Mouse (Mus musculus) layer of hippocampus, adult 8-10 months (tissue): ENCODE measurements around the gene Slc41a2. TPM values are rescaled to one million over a fixed set of nuclear protein-coding genes. Genes with fewer than 3 reads are reported as not detected.

Experiments used
- DNase-seq, 2 experiments: peaks; one replicate each; pipeline ENCODE4 v3.0.0; 2022; ENCODE audit warnings: low spot score in 2 of 2
- total RNA-seq, 4 experiments: library from RNA; stranded (reverse); gene quantifications; 2 replicates each; pipeline ENCODE4 v1.2.4; 2022

Gene Slc41a2
- total RNA-seq, 4 experiments from 2014 or later, result 22.7 to 29.9 (median 24.5) TPM

GRCm38 (mm10) chr10:83186167-83186566 is 151.5 kb downstream of the Slc41a2 start:
- DNase-seq, result no peak

DNA sequence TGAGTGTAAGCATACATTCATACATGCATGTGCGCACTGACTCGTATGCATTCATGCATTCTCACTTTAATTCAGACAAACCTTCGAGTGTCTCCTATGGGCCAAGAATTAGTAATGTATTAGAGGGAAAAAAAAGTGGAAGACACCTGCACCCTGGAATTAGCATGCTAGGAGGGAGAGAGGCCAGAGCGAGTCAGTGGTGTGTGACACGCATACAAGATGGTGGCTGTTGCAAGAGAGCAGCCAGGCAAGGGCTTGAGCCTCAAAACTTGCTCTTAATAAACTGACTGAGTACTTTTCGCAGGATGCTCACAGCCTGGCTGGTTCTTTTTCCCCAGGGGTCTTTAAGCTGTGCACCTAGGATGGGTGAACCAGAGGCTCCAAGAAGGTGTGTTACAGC is 152.6 kb downstream of the Slc41a2 start:
- no peak for DNase-seq

DNA sequence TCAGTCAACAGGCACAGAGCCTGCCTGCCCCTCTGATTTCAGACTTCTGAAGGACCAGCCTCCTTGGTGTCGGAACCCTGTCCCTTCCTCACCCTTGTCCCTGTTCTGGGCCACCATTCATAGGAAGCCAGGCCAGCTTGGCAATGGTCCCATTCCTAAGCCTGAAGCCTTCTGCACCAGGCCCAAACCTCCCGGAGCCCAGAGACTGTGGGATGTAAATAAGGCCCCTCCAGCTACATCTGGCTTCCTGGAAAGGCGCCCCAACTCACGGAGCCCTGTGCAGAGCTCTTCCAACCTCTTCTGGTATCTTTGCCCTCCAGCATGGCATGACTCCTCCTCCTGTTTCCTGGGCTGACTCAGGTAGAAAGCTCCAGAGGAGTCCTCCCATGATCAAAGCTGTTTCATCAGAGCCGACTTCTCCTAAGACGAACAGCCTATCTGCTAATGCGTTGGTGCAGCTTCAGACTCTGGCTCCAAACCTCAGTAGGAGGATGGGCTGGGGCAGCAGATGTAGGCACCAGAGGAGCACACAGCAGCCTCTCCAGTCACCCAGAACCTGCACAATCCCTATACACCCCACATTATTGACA is 153.1 kb downstream of the Slc41a2 start:
- peak in 1 of 2 experiments; percentile 31 for DNase-seq

- DNase-seq, result no peak
These were observed 153.8 kb downstream of the Slc41a2 start for GRCm38 (mm10) chr10:83183634-83184479.

GRCm38 (mm10) chr10:83182573-83182960 is 155.1 kb downstream of the Slc41a2 start:
- peak; percentile 73 to 77 for DNase-seq

DNA sequence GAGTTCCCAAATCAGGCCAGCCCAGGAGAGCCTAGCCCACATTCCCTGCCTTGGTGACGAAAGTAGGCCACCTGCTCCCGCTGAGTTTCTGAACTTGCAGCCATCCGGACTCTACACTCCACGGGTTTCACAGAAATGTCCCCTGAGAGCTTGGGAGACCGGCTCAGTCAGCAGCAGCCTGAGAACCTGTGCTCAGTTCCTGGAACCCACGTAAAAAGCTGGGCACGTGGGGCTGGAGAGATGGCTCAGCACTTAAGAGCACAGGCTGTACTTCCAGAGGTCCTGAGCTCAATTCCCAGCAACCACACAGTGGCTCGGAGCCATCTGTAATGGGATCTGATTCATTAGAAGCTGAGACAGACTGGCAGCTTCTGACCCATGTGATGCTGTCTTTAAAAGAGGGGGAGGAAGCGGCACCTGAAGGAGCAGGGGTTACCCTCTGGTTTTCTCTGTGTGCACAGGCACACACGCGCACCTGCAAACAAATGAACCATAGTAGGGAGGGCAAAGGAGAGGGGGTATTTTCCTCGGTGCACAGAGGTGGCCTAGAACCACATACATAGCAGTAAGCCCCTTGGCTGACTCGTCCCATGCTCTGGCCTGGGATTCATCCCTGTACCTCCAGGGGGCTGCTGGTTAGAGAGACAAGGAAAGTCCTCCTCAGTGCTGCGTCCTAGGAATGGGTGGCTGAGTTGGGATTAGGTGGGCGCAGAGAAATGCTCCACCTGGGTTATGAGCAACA is 155.7 kb downstream of the Slc41a2 start:
- peak; percentile 24 to 48 for DNase-seq

Other genes starting within 250 kb of the Slc41a2 start
- 1 to 10 TPM; 2.9 to 3.5 (median 3.3) TPM for gene D10Wsu102e, start 22.3 kb upstream of the Slc41a2 start, total RNA-seq
- 1 to 10 TPM; 2.5 to 5.5 (median 4.1) TPM for gene Aldh1l2, start 196.3 kb upstream of the Slc41a2 start, total RNA-seq
- 10 to 100 TPM; 27.4 to 35.4 (median 31.0) TPM for gene Washc4, start 205.9 kb upstream of the Slc41a2 start, total RNA-seq